Mouse (Mus musculus): ENCODE measurements around the gene Lamtor5.
A peak's percentile ranks its signal among the peaks of the same experiment; 100 is the strongest.
"Not testable (repeated sequence)": the region's sequence is repeated elsewhere in the genome, so short reads cannot be mapped to it uniquely, and the experiment has no call there.

Lamtor5 gene

DNA sequence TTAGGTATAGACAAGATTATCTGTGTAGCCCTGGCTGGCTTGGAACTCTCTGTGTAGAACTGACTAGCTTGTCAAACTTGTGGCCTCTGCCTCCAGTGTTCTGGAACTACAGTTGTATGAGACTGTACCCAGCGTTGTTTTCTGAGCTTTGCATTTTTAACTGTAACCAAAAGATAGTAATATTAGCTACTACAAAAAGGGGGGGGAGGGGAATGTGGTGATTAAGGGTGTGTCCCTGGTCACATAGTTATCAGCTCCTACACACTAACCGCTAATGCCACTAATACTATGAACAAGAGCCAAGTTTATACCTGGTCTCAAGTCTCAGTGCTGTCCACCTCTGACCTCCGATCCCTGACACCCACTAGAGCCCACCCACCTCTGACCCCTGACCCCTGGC, 6.2 kb upstream of the Lamtor5 start:
- no peak for DNase-seq (ENCODE audit: inconsistent ontology term)

DNA sequence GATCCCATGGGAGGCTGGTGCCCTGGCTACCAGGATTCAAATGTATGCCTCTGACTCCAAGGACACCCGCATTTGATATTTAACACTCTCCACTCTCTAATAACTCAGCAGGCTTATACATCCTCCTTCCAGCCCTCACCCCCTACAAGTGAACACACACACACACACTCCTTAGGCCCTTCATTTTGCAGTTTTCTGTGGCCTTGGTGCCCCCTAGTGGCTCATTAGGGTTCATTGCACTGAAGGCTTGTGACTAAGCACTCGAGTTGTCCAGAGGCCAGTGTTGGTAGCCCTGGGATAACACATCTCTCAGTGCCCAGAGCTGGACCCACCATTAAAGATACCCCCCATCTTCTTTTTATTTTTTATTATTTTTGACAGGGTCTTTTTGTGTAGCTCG, 4.8 kb upstream of the Lamtor5 start:
- DNase-seq (ENCODE audit: inconsistent ontology term) = peak; percentile 61

DNA sequence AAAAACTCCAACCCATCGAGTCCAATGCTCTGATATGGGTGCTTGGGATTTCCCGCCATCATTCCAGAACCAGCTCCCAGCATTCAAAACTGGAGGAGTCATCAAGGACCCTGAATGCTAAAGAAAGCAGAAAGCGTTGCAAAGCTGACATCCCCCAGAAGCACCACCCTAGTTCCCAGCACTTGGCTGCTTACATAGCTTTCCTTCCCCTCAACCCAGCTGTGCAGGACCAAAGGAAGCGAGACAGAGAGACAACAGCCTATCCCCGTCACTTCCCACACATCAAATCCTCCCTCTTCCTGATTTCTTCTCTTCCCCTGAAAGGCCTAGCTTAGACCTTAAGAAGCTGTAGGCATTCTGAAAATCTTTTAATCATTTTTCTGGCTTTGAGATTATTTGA, 3.3 kb upstream of the Lamtor5 start:
- no peak for DNase-seq (ENCODE audit: inconsistent ontology term)

GRCm38 (mm10) chr3:107275996-107276395, 2.7 kb upstream of the Lamtor5 start:
- no peak for DNase-seq (ENCODE audit: inconsistent ontology term)

DNA sequence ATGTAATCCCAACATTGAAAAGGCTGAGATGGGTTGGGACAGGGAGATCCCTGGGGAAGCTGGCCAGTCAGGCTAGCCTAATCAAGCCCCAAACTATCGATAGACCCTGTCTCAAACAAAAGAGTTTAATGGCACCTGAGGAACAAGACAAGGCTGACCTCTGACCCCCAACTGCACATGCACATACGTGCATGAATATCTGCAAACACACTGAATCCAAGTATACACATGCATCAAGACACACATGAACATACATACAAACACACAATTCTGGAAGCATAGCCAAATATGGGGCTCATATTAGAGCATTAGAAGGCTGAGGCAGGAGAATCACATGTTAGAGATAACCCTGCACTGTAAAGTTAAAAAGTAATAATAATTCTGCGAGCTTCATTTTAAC, 2.0 kb upstream of the Lamtor5 start:
- DNase-seq (ENCODE audit: inconsistent ontology term) = no peak

DNA sequence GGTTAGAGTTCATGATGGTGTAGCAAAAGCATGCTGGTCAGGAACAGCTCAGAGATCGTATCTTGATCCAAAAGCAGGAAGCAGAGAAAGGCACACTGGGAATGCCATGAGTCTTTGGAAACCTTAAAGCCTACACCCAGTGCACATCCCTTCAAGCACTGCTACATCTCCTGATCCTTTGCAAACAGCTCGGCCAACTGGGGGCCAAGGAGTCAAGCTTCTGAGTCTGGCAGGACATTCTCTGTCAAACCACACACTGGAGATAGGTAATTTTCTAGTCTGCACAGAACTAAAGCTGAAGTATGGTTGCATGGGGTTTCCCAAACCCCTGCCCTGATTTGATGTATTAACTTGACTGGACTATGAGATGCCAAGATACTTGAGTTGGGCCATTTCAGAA, 7.5 kb downstream of the Lamtor5 start:
- DNase-seq (ENCODE audit: inconsistent ontology term) = no peak

- DNase-seq (ENCODE audit: inconsistent ontology term) = no peak
These were observed 8.7 kb downstream of the Lamtor5 start for GRCm38 (mm10) chr3:107287346-107287745.

DNA sequence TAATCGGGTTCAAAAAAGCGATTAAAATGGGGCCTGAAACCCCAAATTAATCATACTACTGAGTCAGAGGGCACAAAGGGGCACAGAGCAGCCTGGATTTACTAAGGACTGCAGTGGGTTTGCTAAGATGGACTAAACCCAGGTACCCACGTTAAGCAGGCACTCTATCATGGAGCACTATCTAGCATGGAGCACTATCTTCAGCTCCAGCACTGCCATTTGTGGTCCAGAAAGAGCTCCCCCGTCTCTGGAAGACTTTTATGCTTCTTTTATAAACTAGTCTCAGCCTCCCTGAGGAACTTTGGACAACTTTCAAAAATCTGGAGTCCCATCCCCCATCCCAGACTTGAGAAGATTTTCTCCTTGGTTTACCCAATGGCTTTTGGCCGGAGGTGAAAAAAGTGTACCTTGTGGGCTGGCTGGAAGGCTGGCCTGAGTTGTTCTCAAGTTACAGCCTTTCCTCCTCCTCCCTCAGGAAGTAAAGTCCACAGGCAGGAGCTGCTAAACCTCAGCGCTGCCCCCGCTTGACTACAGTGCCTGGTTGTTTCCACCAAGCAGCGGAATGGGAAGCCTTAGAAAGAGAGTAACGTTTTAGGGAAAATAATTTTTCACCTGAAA, 12.2 kb downstream of the Lamtor5 start, which contains the start of gene Slc16a4:
Gene Slc16a4, plus strand, starts transcription at position 467 of the 618 bp plus-strand sequence.
- DNase-seq (ENCODE audit: inconsistent ontology term) = peak; percentile 22

DNA sequence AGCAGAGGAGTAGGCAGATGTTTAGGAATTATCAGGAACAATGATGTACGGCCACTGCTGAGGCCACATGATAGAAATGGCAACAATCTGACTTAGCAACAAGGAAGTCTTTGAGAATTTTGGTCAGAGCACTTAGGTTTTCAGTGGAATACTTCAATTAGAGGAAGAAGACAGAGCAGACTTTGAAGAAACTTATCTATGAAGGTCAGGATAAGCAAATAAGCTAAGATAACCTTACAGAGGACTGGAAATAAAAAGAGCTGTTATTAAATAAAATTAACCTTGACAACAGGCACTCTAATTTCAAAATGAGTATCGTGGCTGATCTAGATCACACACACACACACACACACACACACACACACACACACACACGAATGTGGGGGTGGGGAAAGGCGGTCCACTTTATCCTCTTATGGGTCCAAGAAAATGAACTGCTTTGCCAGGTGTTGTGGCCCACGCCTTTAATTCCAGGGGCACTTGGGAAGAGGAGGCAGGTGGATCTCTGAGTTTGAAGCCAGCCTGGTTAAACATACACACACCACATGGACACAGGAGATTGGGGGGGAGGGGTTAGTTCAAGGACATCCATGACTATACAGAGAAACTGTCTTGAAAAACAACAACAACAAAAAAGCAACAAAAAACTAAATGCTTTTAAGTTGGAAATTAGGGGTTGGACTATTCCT, 17.2 kb downstream of the Lamtor5 start:
- DNase-seq (ENCODE audit: inconsistent ontology term) = no peak

DNA sequence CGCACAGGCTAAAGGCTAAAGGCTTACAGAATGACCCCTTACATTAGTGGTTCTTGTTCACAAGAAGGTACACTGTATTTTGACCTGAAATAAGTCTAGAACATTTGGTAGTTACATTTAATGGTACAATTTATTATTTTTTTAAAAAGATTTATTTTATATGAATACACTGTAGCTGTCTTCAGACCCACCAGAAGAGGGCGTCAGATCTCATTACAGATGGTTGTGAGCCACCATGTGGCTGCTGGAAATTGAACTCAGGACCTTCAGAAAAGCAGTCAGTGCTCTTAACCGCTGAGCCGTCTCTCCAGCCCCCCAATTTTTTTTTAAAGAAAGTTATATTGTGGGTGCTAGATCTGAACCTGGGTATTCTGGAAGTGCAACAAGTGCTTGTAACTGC, 18.3 kb downstream of the Lamtor5 start:
- DNase-seq (ENCODE audit: inconsistent ontology term) = not testable (repeated sequence)

GRCm38 (mm10) chr3:107317338-107317737, 38.7 kb downstream of the Lamtor5 start:
- no peak for DNase-seq (ENCODE audit: inconsistent ontology term)

- no peak for DNase-seq (ENCODE audit: inconsistent ontology term)
These were observed 42.5 kb downstream of the Lamtor5 start for GRCm38 (mm10) chr3:107321141-107321540.

DNA sequence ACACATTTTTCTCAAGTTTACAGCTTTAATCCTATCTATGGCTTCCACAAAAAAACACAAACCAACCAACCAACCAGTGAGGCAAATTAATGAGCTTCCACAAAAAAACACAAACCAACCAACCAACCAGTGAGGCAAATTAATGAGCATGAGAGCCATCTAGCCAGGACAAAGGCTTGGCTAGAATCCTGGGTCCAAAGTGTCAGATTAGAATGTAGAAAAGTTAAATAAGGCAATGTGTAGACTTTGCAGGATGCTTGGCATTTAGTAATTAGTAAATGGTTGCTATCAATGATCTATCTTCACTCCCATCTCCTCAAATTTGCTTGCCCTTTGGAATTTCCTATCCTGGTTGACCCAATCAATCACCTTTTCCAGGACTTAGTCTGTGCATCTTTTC, 43.1 kb downstream of the Lamtor5 start:
- peak; percentile 40 for DNase-seq (ENCODE audit: inconsistent ontology term)

- no peak for DNase-seq (ENCODE audit: inconsistent ontology term)
These were observed 47.8 kb downstream of the Lamtor5 start for GRCm38 (mm10) chr3:107326442-107326841.

DNA sequence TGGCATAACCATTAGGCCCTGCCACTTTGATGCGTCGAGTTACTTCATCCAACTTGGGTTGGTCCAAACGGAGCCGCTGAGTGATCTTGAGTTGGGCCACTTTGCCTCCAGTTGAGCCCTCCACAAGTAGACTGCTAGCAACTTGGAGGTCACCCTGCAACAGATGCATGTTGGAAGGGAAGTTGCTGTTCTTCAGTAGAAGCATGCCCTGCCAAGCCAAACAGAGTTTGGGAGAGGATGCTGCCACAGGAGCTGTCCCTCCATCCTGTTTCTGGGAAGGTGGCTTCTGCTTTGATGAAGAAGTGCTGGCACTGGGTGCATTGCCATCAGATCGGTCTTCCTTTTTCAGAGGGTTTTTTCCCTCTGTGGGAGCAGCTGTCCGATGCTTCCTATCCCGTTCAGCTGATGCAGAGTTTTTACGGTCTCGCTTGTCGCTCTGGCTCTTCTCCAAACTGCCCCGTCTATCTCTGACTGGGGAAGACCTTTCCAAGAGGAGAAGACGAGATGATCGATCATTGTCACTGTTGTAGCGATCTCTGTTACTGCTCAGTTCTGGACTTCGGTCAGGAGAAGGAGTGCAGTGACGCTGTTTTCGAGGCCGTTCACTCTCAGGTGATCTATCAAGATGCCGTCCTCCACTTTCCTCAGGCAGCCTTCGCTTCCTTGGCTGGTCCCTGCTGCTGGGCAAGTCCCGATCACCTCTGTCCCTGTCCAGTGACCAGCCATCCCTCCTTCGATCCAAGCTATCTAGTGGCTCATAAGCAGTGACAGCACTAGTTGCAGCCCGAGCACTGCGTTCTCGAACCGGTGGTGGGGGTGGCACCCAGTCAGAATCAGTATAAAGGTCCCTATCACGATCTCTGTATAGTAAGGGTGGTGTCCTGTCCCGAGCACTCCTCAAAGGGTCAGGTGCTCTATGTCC, 52.1 kb downstream of the Lamtor5 start:
- no peak for DNase-seq (ENCODE audit: inconsistent ontology term)

GRCm38 (mm10) chr3:107331746-107332126, 53.1 kb downstream of the Lamtor5 start:
- no peak for DNase-seq (ENCODE audit: inconsistent ontology term)

DNA sequence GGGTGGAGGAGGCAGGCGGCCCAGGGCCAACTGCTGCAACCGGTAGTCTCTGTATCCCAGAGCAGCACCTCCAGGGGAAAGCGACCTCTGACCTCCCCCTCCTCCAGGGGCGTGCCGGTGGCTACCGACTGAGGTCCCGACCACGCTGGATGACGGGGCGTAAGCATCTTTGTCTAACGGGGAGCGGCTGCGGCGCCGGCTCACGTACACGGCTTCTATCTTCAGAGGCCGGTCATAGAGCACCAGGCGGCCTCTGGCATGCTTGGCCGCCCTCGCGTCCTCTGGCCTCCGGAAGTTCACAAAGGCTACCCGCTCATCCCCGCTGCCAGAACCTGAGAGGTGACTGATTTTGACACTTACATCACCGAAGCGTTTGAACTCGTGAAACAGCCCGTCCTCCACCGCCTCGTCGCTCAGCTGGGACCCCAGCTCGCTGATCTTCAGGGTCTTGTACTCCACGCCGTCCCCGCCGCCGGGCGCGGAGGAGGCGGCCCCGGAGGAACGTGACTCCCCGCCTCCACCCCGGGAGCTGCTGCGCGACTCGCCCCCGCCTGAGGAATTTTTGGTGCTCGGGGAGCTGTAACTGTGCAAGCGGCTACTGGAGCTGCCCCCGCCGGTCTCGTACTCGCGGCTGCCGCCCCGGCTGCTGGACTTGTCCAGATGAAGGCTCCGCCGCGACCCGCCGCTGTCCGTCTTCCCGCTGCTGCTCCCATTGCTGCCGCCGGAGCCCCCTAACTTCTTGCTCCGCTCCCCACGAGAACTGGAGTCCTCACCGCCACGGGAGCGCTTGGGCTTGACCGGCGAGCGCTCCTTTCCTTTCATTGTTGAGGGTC, 53.7 kb downstream of the Lamtor5 start:
- DNase-seq (ENCODE audit: inconsistent ontology term) = peak; percentile 77

DNA sequence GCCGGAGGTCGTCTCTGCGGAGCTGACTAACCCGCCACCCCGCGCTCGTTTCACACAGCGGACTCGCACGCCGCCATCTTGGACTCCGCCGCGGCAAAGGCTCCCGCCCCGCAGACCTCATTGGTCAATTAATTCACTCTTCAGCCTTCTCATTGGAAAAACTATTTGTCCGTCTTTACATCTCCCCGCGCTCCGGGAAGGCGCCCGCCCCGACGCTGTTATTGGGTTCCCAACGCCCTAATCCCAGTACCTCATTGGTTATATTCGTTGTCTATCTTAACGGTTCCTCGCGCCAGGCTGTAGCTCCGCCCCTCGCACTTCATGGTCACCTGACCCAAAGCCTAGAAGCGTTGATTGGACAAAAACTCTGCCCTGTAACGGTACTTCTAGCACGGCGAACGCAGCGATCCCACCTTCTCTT, 54.3 kb downstream of the Lamtor5 start:
- DNase-seq (ENCODE audit: inconsistent ontology term) = no peak

Measured in Muller cell, postnatal 12 days (primary cell).